Mouse (Mus musculus): Measurements from ENCODE around the gene Trpc4.
A peak's percentile ranks its signal among the peaks of the same experiment; 100 is the strongest.

The Trpc4 gene

GRCm38 (mm10) chr3:54266943-54267342, 111.1 kb downstream of the Trpc4 start:
- no peak for DNase-seq (ENCODE audit: low spot score in 2 of 2)

- peak; percentile 23 to 46 for DNase-seq (ENCODE audit: low spot score in 2 of 2)
Observed at GRCm38 (mm10) chr3:54269180-54269579, 113.3 kb downstream of the Trpc4 start.

- no peak for DNase-seq (ENCODE audit: low spot score in 2 of 2)
Observed at GRCm38 (mm10) chr3:54274651-54275050, 118.8 kb downstream of the Trpc4 start.

- DNase-seq (ENCODE audit: low spot score in 2 of 2), result no peak
Observed at GRCm38 (mm10) chr3:54289731-54290130, 133.9 kb downstream of the Trpc4 start.

GRCm38 (mm10) chr3:54310604-54311003, 154.8 kb downstream of the Trpc4 start:
- DNase-seq (ENCODE audit: low spot score in 2 of 2), result no peak

GRCm38 (mm10) chr3:54314055-54314454, 158.2 kb downstream of the Trpc4 start:
- peak in 1 of 2 experiments; percentile 9 for DNase-seq (ENCODE audit: low spot score in 2 of 2)

GRCm38 (mm10) chr3:54352891-54353652, 197.2 kb downstream of the Trpc4 start:
- DNase-seq (ENCODE audit: low spot score in 2 of 2), result peak; percentile 81 to 86

GRCm38 (mm10) chr3:54357561-54357960, 201.7 kb downstream of the Trpc4 start:
- DNase-seq (ENCODE audit: low spot score in 2 of 2), result no peak

GRCm38 (mm10) chr3:54358463-54359189, 202.8 kb downstream of the Trpc4 start:
- DNase-seq (ENCODE audit: low spot score in 2 of 2), result no peak

- DNase-seq (ENCODE audit: low spot score in 2 of 2), result no peak
Observed at GRCm38 (mm10) chr3:54360897-54361296, 205.1 kb downstream of the Trpc4 start, which contains the start of gene Postn. TSS of gene Postn (plus strand) at chr3:54361109.

- DNase-seq (ENCODE audit: low spot score in 2 of 2), result no peak
Observed at GRCm38 (mm10) chr3:54361656-54362055, 205.8 kb downstream of the Trpc4 start.
